Mouse (Mus musculus) kidney, embryonic 14.5 days (tissue): ENCODE data around the gene Fhit. TPM values are rescaled to one million over a fixed set of nuclear protein-coding genes. Genes with fewer than 3 reads are reported as not detected.

Experiments used
- ATAC-seq: fragments of 200-750 bp; cut with Nextera tagmentation; 2 replicates; pipeline ENCODE4 v1.8.0; 2017; ENCODE audit warnings: moderate number of reproducible peaks, mild to moderate bottlenecking, moderate TSS enrichment, moderate library complexity; ENCODE audit not compliant: low FRiP score, low TSS enrichment
- H3K27ac ChIP-seq: fragments of 300-500 bp; sonication (generic); 2 replicates; pipeline ENCODE4 v1.5.1; 2014; ENCODE audit warnings: low read depth, mild to moderate bottlenecking, low read length, moderate library complexity, mixed read lengths
- H3K27me3 ChIP-seq: fragments of 300-500 bp; sonication (generic); 2 replicates; pipeline ENCODE4 v1.6.1; 2014; ENCODE audit warnings: mild to moderate bottlenecking, low read length; ENCODE audit not compliant: control insufficient read depth, insufficient read depth
- H3K36me3 ChIP-seq: fragments of 300-500 bp; sonication (generic); 2 replicates; pipeline ENCODE4 v1.6.1; 2014; ENCODE audit warnings: low read length, mixed read lengths; ENCODE audit not compliant: control insufficient read depth, insufficient read depth
- H3K4me1 ChIP-seq: fragments of 300-500 bp; sonication (generic); 2 replicates; pipeline ENCODE4 v1.6.1; 2014; ENCODE audit warnings: low read length, mixed read lengths; ENCODE audit not compliant: control insufficient read depth, insufficient read depth
- H3K4me2 ChIP-seq: fragments of 300-500 bp; sonication (generic); replicated peaks from 2 replicates; pipeline ENCODE4 v1.6.1; 2014; ENCODE audit warnings: low read depth, mild to moderate bottlenecking, low read length
- H3K4me3 ChIP-seq: fragments of 300-500 bp; sonication (generic); 2 replicates; pipeline ENCODE4 v1.5.1; 2014; ENCODE audit warnings: mild to moderate bottlenecking, low read length
- H3K9ac ChIP-seq: fragments of 300-500 bp; sonication (generic); 2 replicates; pipeline ENCODE4 v1.6.1; 2014; ENCODE audit warnings: low read depth, mild to moderate bottlenecking, low read length, moderate library complexity
- H3K9me3 ChIP-seq: fragments of 300-500 bp; sonication (generic); 2 replicates; pipeline ENCODE4 v1.6.1; 2016; ENCODE audit warnings: low read length; ENCODE audit not compliant: control insufficient read depth
- WGBS: fragments of 180-500 bp; shearing (Covaris S2); extraction: QIAGEN DNeasy Blood & Tissue Kit; methylation state at CpG from one replicate; pipeline ENCODE4 v1.1.7; 2014; 5-methylcytosine and 5-hydroxymethylcytosine counted together
- polyA plus RNA-seq: library from polyadenylated mRNA; unstranded; fragments of >200 nt; fragmentation: Nextera tagmentation; extraction: Ambion mirVana; gene quantifications from 2 replicates; pipeline ENCODE4 v1.2.1, GENCODE M21; 2014

Fhit gene
- polyA plus RNA-seq, 1 experiment from 2014 or later = 7.0 TPM

DNA sequence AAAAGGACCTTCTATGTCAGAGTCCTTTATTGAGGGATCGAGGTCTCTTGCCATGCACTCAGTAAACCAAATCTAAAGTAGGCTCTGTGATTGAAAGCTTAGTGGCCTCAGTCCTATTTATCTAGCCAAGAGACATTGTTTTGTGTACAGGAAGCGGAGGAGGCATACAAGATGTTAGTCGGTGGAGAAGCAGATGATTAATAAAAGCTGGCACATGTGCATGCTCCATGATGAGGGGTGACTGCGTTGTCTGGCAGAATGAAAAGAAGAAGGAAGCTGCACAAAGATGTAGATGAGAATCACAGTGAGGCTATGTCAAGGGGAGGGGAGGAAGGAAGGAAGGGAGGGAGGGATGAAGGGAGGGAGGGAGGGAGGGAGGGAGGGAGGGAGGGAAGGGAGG is 481.8 kb downstream of the Fhit start:
- H3K9me3 ChIP-seq = no peaks in the 10 kb centered on the region
- no peaks in the 10 kb centered on the region for H3K36me3 ChIP-seq
- no peak overlapping the region for H3K9ac ChIP-seq
- ATAC-seq = no peak
- no peaks in the 10 kb centered on the region for H3K27me3 ChIP-seq
- H3K4me2 ChIP-seq = no peak overlapping the region
- H3K4me3 ChIP-seq = no peak overlapping the region
- 65% methylated on average over 4 of the region's 4 CpGs for WGBS
- H3K4me1 ChIP-seq = no peaks in the 10 kb centered on the region
- H3K27ac ChIP-seq = no peak overlapping the region

DNA sequence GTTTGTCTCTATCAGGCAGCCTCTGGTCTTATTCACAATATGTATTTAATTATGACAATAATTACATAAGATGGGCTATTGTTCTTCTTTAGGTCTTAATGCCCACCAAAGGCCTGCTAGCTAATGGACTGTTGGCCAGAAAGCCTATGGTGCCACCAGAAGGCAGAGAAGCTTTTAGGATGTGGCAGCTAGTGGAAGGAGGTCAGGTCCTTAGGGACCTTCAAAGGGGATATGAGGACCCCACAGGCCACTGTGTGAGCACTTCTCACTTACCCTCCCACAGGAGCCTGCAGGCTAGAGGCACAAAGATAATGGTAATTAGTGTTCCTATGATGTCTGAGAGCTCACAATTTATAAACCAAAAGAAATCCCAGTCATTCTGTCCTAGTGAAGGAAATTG is 482.2 kb downstream of the Fhit start:
- no peak overlapping the region for H3K27ac ChIP-seq
- ATAC-seq = no peak
- H3K36me3 ChIP-seq = no peaks in the 10 kb centered on the region
- no peak overlapping the region for H3K9ac ChIP-seq
- H3K4me2 ChIP-seq = no peak overlapping the region
- no peaks in the 10 kb centered on the region for H3K9me3 ChIP-seq
- no peak overlapping the region for H3K4me3 ChIP-seq
- H3K4me1 ChIP-seq = no peaks in the 10 kb centered on the region
- H3K27me3 ChIP-seq = no peaks in the 10 kb centered on the region

DNA sequence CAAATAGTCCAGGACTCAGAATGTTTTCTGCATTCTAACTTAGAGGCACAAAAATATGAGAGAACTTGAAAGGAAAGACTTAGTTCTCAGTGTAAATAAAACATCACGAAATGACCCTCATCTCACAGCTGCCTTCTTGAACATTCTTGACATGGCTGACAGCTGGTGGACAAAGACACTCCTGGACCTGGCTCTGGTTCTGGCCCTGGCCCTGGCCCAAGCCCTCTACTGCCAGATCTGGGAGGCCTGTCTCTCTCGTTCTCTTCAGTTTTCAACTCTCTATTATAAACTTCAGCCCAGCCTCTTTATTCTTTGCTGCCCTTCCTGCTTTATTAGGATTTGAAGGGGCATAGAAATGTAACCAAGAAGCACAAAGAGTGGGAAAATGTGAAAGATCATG is 484.2 kb downstream of the Fhit start:
- no peak overlapping the region for H3K4me2 ChIP-seq
- no peak overlapping the region for H3K4me3 ChIP-seq
- H3K36me3 ChIP-seq = no peaks in the 10 kb centered on the region
- WGBS = 63% methylated on average over 2 of the region's 2 CpGs
- ATAC-seq = no peak
- no peaks in the 10 kb centered on the region for H3K27me3 ChIP-seq
- H3K4me1 ChIP-seq = no peaks in the 10 kb centered on the region
- H3K9me3 ChIP-seq = no peaks in the 10 kb centered on the region
- no peak overlapping the region for H3K9ac ChIP-seq
- no peak overlapping the region for H3K27ac ChIP-seq

DNA sequence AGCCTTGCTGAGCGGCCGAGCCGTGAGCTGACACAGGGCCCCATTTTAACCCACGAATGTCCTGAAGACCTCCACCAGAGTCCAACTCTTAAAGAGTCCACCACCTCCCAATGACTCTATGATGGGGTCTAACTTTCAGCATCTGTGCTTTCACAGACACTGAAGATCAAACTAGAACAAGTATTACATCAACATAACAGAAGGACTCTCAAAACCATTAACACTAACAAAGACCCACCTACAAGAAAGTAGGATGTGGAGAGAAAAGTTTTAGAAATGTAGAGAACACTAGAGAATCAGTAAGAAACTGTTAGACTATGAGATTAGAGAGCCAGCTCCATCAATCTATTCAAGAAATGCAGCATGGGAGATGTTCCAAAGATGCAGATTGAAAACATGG is 501.6 kb downstream of the Fhit start:
- Histone ChIP-seq H3K9me3 (no peaks in the 10 kb centered on the region), H3K4me1 (0 out of 2 replicates have a peak, but pooled peaks cover 3% of the 10 kb centered on the region), H3K4me3 (no peak overlapping the region), H3K4me2 (no peak overlapping the region), H3K27me3 (no peaks in the 10 kb centered on the region), H3K36me3 (no peaks in the 10 kb centered on the region), H3K9ac (no peak overlapping the region), H3K27ac (no peak overlapping the region)
- WGBS = 95% methylated on average over 4 of the region's 4 CpGs
- ATAC-seq = no peak

DNA sequence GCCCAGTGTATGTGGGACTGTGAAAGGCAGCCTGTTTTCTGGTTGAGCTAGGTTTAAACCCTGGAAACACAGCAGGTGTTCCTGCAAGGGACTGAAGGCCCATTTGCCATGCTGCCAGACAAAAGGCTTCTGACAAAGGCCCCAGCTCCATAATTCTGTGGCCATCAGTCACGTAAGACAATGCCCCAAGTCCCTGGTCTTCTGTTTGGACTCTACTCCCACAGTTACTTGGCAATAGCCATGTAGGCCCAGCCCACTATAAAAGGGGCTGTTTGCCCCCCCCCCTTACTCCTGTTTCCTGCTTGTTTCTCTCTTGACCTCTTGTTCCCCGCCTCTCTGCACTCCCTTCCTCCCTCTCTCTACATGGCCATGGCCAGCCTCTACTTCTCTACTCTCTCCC is 502.5 kb downstream of the Fhit start:
- Histone ChIP-seq H3K4me2 (no peak overlapping the region), H3K36me3 (no peaks in the 10 kb centered on the region), H3K27me3 (no peaks in the 10 kb centered on the region), H3K27ac (no peak overlapping the region), H3K4me3 (no peak overlapping the region), H3K9ac (no peak overlapping the region), H3K9me3 (no peaks in the 10 kb centered on the region), H3K4me1 (0 out of 2 replicates have a peak, but pooled peaks cover 3% of the 10 kb centered on the region)
- 64% methylated on average over 2 of the region's 2 CpGs for WGBS
- no peak for ATAC-seq

DNA sequence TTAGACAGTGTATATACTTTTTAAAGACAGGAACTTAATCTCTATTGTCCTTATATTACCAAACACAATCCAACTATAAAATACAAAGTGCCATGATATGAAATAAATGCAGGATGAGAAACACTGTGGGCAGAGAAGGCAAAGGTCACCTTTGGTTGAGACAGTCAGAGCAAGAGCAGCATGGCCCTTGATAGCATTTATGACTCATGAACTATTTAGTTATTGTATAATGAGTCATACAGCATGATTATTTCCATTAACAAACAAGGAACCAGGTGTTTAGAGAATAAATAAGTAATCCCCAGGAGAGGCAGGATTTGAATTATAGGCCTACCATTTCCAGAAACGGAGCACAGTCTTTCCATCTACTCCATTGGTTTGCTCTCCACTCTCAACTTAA is 503.6 kb downstream of the Fhit start:
- Histone ChIP-seq H3K4me1 (0 out of 2 replicates have a peak, but pooled peaks cover 3% of the 10 kb centered on the region), H3K27me3 (no peaks in the 10 kb centered on the region), H3K36me3 (no peaks in the 10 kb centered on the region), H3K4me2 (no peak overlapping the region), H3K4me3 (no peak overlapping the region), H3K9ac (no peak overlapping the region), H3K9me3 (no peaks in the 10 kb centered on the region), H3K27ac (no peak overlapping the region)
- ATAC-seq = no peak
- 83% methylated on average over 1 of the region's 1 CpGs for WGBS

DNA sequence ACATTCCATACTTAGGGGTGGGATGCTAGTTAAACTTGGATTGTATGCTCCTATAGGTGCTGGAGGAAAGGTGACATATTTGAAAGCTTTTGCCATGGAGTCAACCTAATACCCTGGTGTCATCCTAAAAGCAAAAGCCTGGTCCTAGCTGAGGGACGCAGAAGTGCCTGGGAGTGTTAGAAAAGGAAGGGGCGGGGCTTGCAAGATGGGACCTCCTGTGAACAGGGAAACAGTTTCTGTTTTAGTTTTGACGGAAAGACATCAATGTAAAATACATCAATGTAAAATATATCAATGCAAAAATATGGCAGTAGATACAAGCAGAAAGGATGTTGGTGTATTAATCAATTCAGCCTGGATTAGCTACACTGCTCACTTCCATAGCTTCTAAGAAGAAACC is 504.5 kb downstream of the Fhit start:
- Histone ChIP-seq H3K36me3 (no peaks in the 10 kb centered on the region), H3K9ac (no peak overlapping the region), H3K27ac (no peak overlapping the region), H3K4me2 (no peak overlapping the region), H3K9me3 (no peaks in the 10 kb centered on the region), H3K4me1 (0 out of 2 replicates have a peak, but pooled peaks cover 3% of the 10 kb centered on the region), H3K4me3 (no peak overlapping the region), H3K27me3 (no peaks in the 10 kb centered on the region)
- no peak for ATAC-seq
- 88% methylated on average over 3 of the region's 3 CpGs for WGBS

DNA sequence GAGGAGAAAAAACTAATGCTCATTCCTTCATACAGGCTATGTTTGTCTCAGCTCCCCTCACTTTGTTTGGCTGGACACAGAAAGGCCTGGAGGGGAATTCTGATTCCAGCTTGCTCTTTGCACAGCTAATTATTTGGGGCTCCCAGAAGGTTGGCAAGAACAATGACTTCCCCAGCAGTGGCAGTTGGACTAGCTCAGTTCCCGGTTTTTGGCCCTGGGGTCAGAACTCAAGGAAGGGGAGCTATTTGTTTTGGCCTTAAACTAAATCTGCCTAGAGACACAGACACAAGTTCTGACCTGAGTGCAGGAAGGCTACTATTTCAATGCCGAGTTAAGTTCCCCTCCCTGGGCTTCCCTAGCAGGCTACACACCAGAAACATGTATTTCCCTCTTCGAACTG is 506.0 kb downstream of the Fhit start:
- H3K27me3 ChIP-seq = no peaks in the 10 kb centered on the region
- H3K27ac ChIP-seq = no peak overlapping the region
- H3K9ac ChIP-seq = no peak overlapping the region
- 26% methylated on average over 3 of the region's 3 CpGs for WGBS
- H3K36me3 ChIP-seq = no peaks in the 10 kb centered on the region
- H3K4me2 ChIP-seq = no peak overlapping the region
- peak; percentile 43; the same call in 1 of the 2 replicates for ATAC-seq
- no peak overlapping the region for H3K4me3 ChIP-seq
- H3K4me1 ChIP-seq = 0 out of 2 replicates have a peak, but pooled peaks cover 3% of the 10 kb centered on the region
- no peaks in the 10 kb centered on the region for H3K9me3 ChIP-seq

DNA sequence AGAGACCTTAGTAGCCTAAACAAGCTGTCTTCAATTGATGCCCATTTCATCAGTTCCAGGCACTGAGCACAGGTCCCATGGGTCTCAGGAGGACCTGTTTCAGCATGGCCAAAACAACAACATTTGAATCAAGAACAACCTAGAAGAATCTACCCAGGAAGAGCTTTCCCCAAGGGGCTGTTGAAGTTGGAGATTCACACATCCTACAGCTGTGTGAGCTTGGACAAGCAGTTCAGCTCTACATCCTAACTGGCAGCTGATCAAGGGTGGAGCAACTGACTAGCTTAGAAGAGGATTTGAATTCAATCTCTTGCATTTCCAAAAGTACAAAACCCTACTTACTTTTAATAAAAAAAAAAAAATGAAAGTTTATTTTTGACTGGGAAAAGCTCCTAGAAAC is 514.0 kb downstream of the Fhit start:
- H3K9ac ChIP-seq = no peak overlapping the region
- no peak for ATAC-seq
- no peak overlapping the region for H3K4me2 ChIP-seq
- H3K36me3 ChIP-seq = no peaks in the 10 kb centered on the region
- no peaks in the 10 kb centered on the region for H3K4me1 ChIP-seq
- no peak overlapping the region for H3K27ac ChIP-seq
- H3K9me3 ChIP-seq = no peaks in the 10 kb centered on the region
- H3K4me3 ChIP-seq = no peak overlapping the region
- H3K27me3 ChIP-seq = no peaks in the 10 kb centered on the region

DNA sequence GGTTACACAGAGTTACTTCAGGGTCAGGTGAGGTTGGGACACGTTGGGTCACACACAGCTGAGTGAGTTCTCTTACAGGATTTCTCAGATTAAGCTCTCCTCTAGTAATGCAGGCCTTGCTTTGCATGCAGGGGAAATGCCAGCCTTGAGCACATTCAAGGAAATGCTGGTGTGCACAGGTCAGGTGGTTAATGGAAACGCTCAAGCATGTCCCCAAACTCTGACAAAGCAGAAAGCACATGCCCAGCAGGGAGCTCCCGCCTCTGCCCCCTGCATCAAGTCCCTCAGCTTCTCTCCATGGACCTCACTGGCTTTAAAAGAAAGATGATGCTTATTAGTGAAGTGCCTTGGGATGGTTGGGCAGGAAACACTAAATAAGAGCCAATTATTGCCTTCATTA is 530.1 kb downstream of the Fhit start:
- WGBS = 50% methylated on average over 3 of the region's 3 CpGs
- Histone ChIP-seq H3K27ac (no peak overlapping the region), H3K4me1 (no peaks in the 10 kb centered on the region), H3K4me3 (no peak overlapping the region), H3K27me3 (no peaks in the 10 kb centered on the region), H3K9me3 (no peaks in the 10 kb centered on the region), H3K9ac (no peak overlapping the region), H3K4me2 (no peak overlapping the region), H3K36me3 (no peaks in the 10 kb centered on the region)
- ATAC-seq = no peak
